Mouse (Mus musculus) E14TG2a.4 (cell line): ENCODE measurements around the gene Hexim1.

Experiments used
- CTCF ChIP-seq: conservative IDR thresholded peaks from 2 replicates; pipeline ENCODE4 v1.5.1; 2014; ENCODE audit warnings: low read length
- NANOG ChIP-seq: IDR thresholded peaks from 2 replicates; pipeline ENCODE4 v1.6.1; 2014; ENCODE audit warnings: borderline replicate concordance, low read length, mixed read lengths
- POU5F1 ChIP-seq: IDR thresholded peaks from 2 replicates; pipeline ENCODE4 v1.6.1; 2014; ENCODE audit warnings: low read length, borderline replicate concordance

- TF ChIP-seq CTCF (no peak), NANOG (no peak), POU5F1 (no peak)
Observed at GRCm38 (mm10) chr11:103076581-103076980, 39.5 kb upstream of the Hexim1 start.
